Mouse (Mus musculus) embryonic facial prominence, embryonic 11.5 days (tissue): ENCODE results near the gene Otoa. TPM values are rescaled to one million over a fixed set of nuclear protein-coding genes. Genes with fewer than 3 reads are reported as not detected.
A peak's percentile ranks its signal among the peaks of the same experiment; 100 is the strongest.

ENCODE experiments used
- ATAC-seq: fragments of 200-750 bp; cut with Nextera tagmentation; replicated peaks from 2 replicates; pipeline ENCODE4 v1.8.0; 2017; ENCODE audit warnings: low read depth; ENCODE audit not compliant: insufficient number of reproducible peaks, low FRiP score, low TSS enrichment
- DNase-seq: peaks from one replicate; pipeline ENCODE4 v3.0.0-alpha.2; 2015; ENCODE audit warnings: low spot score
- H3K27ac ChIP-seq: fragments of 300-500 bp; sonication (generic); replicated peaks from 2 replicates; pipeline ENCODE4 v1.5.1; 2014; ENCODE audit warnings: mild to moderate bottlenecking, low read depth, low read length, control low read depth
- H3K27me3 ChIP-seq: fragments of 300-500 bp; sonication (generic); 2 replicates; pipeline ENCODE4 v1.6.1; 2014; ENCODE audit warnings: mild to moderate bottlenecking, low read length, moderate library complexity, mixed read lengths; ENCODE audit not compliant: control insufficient read depth, insufficient read depth
- H3K36me3 ChIP-seq: fragments of 300-500 bp; sonication (generic); replicated peaks from 2 replicates; pipeline ENCODE4 v1.6.1; 2014; ENCODE audit warnings: low read depth, mild to moderate bottlenecking, low read length, moderate library complexity, mixed read lengths; ENCODE audit not compliant: control insufficient read depth, insufficient read depth
- H3K4me1 ChIP-seq: fragments of 300-500 bp; sonication (generic); 2 replicates; pipeline ENCODE4 v1.6.1; 2014; ENCODE audit warnings: low read length, mixed read lengths; ENCODE audit not compliant: control insufficient read depth, insufficient read depth
- H3K4me2 ChIP-seq: fragments of 300-500 bp; sonication (generic); 2 replicates; pipeline ENCODE4 v1.6.1; 2014; ENCODE audit warnings: low read depth, mild to moderate bottlenecking, control low read depth, low read length, moderate library complexity
- H3K4me3 ChIP-seq: fragments of 300-500 bp; sonication (generic); 2 replicates; pipeline ENCODE4 v1.5.1; 2014; ENCODE audit warnings: low read depth, low read length, control low read depth
- H3K9ac ChIP-seq: fragments of 300-500 bp; sonication (generic); replicated peaks from 2 replicates; pipeline ENCODE4 v1.6.1; 2014; ENCODE audit warnings: mild to moderate bottlenecking, control low read depth, low read length
- H3K9me3 ChIP-seq: fragments of 300-500 bp; sonication (generic); replicated peaks from 2 replicates; pipeline ENCODE4 v1.6.1; 2016; ENCODE audit warnings: mild to moderate bottlenecking, low read length, inconsistent platforms, mixed read lengths; ENCODE audit not compliant: control insufficient read depth
- WGBS: fragments of 180-500 bp; shearing (Covaris S2); extraction: QIAGEN DNeasy Blood & Tissue Kit; methylation state at CpG from one replicate; pipeline ENCODE4 v1.1.7; 2014; 5-methylcytosine and 5-hydroxymethylcytosine counted together
- polyA plus RNA-seq: library from polyadenylated mRNA; unstranded; fragments of >200 nt; fragmentation: Nextera tagmentation; extraction: Ambion mirVana; gene quantifications from 2 replicates; pipeline ENCODE4 v1.2.1, GENCODE M21; 2014

Gene Otoa
- not detected in 2 replicates for polyA plus RNA-seq

GRCm38 (mm10) chr7:121081350-121081749 is at the start of gene Otoa:
Gene Otoa, plus strand, starts transcription at chr7:121081650.
- no peak for ATAC-seq
- Histone ChIP-seq H3K4me2 (no peak within 1 kb of the TSS), H3K9me3 (no peaks in the 10 kb centered on the region), H3K27me3 (no peaks in the 10 kb centered on the region), H3K27ac (no peak within 1 kb of the TSS), H3K36me3 (no peaks in the 10 kb centered on the region; the same call in 1 of the 2 replicates), H3K9ac (no peak within 1 kb of the TSS), H3K4me3 (no peak within 1 kb of the TSS), H3K4me1 (no peaks in the 10 kb centered on the region; the same call in 1 of the 2 replicates)
- 90% methylated on average over 4 of the region's 4 CpGs for WGBS
- DNase-seq: no peak

GRCm38 (mm10) chr7:121033856-121034652 is 47.4 kb upstream of the Otoa start, which contains the start of gene Mettl9:
Gene Mettl9, plus strand, starts transcription at chr7:121034445.
- no peaks in the 10 kb centered on the region for H3K4me1 ChIP-seq
- H3K9me3 ChIP-seq: no peaks in the 10 kb centered on the region
- H3K27ac ChIP-seq: peak within 1 kb of the TSS; percentile 97
- no peaks in the 10 kb centered on the region for H3K27me3 ChIP-seq
- DNase-seq: peak; percentile 97
- H3K4me3 ChIP-seq: peak within 1 kb of the TSS; percentile 98
- H3K4me2 ChIP-seq: peak within 1 kb of the TSS; percentile 60
- H3K9ac ChIP-seq: peak within 1 kb of the TSS; percentile 100
- peak; percentile 97 for ATAC-seq
- 2% methylated on average over 41 of the region's 43 CpGs for WGBS
- H3K36me3 ChIP-seq: no peaks in the 10 kb centered on the region

GRCm38 (mm10) chr7:121034701-121035141 is 46.7 kb upstream of the Otoa start:
- WGBS: under 1% methylated on average over 54 of the region's 63 CpGs
- peak; percentile 84 for ATAC-seq
- peak overlapping the region; percentile 100 for H3K9ac ChIP-seq
- no peaks in the 10 kb centered on the region for H3K27me3 ChIP-seq
- peak; percentile 69 for DNase-seq
- H3K9me3 ChIP-seq: no peaks in the 10 kb centered on the region
- H3K4me1 ChIP-seq: no peaks in the 10 kb centered on the region
- peak overlapping the region; percentile 60 for H3K4me2 ChIP-seq
- H3K4me3 ChIP-seq: peak overlapping the region; percentile 98
- no peaks in the 10 kb centered on the region for H3K36me3 ChIP-seq
- H3K27ac ChIP-seq: peak overlapping the region; percentile 97

- Histone ChIP-seq H3K9ac (peak overlapping the region; percentile 100), H3K4me2 (peak overlapping the region; percentile 60), H3K9me3 (no peaks in the 10 kb centered on the region), H3K27me3 (no peaks in the 10 kb centered on the region), H3K4me3 (peak overlapping the region; percentile 98), H3K4me1 (no peaks in the 10 kb centered on the region), H3K27ac (peak overlapping the region; percentile 97), H3K36me3 (no peaks in the 10 kb centered on the region)
- DNase-seq: peak; percentile 53
- ATAC-seq: peak; percentile 21
- under 1% methylated on average over 24 of the region's 24 CpGs for WGBS
Observed at GRCm38 (mm10) chr7:121035161-121035721, 46.2 kb upstream of the Otoa start.

GRCm38 (mm10) chr7:121040595-121040994 is 40.9 kb upstream of the Otoa start:
- Histone ChIP-seq H3K27ac (no peak overlapping the region), H3K9me3 (no peaks in the 10 kb centered on the region), H3K4me3 (no peak overlapping the region), H3K4me2 (no peak overlapping the region), H3K27me3 (no peaks in the 10 kb centered on the region), H3K36me3 (no peaks in the 10 kb centered on the region), H3K9ac (no peak overlapping the region), H3K4me1 (no peaks in the 10 kb centered on the region)
- ATAC-seq: no peak
- no peak for DNase-seq
- WGBS: 89% methylated on average over 4 of the region's 4 CpGs

GRCm38 (mm10) chr7:121041989-121042388 is 39.5 kb upstream of the Otoa start:
- Histone ChIP-seq H3K4me2 (no peak overlapping the region), H3K9me3 (no peaks in the 10 kb centered on the region), H3K27me3 (no peaks in the 10 kb centered on the region), H3K36me3 (no peaks in the 10 kb centered on the region), H3K4me3 (no peak overlapping the region), H3K27ac (no peak overlapping the region), H3K4me1 (no peaks in the 10 kb centered on the region), H3K9ac (no peak overlapping the region)
- ATAC-seq: no peak
- DNase-seq: no peak
- 88% methylated on average over 1 of the region's 1 CpGs for WGBS

- no peak for DNase-seq
- no peak overlapping the region for H3K9ac ChIP-seq
- no peaks in the 10 kb centered on the region for H3K27me3 ChIP-seq
- no peak for ATAC-seq
- H3K27ac ChIP-seq: no peak overlapping the region
- H3K36me3 ChIP-seq: no peaks in the 10 kb centered on the region
- 92% methylated on average over 3 of the region's 3 CpGs for WGBS
- H3K4me2 ChIP-seq: no peak overlapping the region
- H3K4me1 ChIP-seq: no peaks in the 10 kb centered on the region
- no peak overlapping the region for H3K4me3 ChIP-seq
- no peaks in the 10 kb centered on the region for H3K9me3 ChIP-seq
Observed at GRCm38 (mm10) chr7:121043004-121043403, 38.4 kb upstream of the Otoa start.

- Histone ChIP-seq H3K4me1 (no peaks in the 10 kb centered on the region), H3K9ac (no peak overlapping the region), H3K27me3 (no peaks in the 10 kb centered on the region), H3K9me3 (no peaks in the 10 kb centered on the region), H3K27ac (no peak overlapping the region), H3K4me3 (no peak overlapping the region), H3K4me2 (no peak overlapping the region), H3K36me3 (no peaks in the 10 kb centered on the region)
- 90% methylated on average over 1 of the region's 1 CpGs for WGBS
- no peak for ATAC-seq
- DNase-seq: no peak
Observed at GRCm38 (mm10) chr7:121043510-121043909, 37.9 kb upstream of the Otoa start.
